Mouse (Mus musculus) gastrocnemius, adult 8-10 months (tissue): ENCODE measurements around the gene Plekhg2. TPM values are rescaled to one million over a fixed set of nuclear protein-coding genes. Genes with fewer than 3 reads are reported as not detected.
"Not testable (repeated sequence)": the region's sequence is repeated elsewhere in the genome, so short reads cannot be mapped to it uniquely, and the experiment has no call there.

ENCODE experiments used
- DNase-seq, 2 experiments: peaks; one replicate each; pipeline ENCODE4 v3.0.0; 2022; ENCODE audit warnings: low spot score in 2 of 2
- total RNA-seq, 4 experiments: library from RNA; stranded (reverse); gene quantifications; 2 replicates each; pipeline ENCODE4 v1.2.4; 2022

The Plekhg2 gene
- 1 to 10 TPM; 2.0 to 3.3 (median 2.6) TPM for total RNA-seq

- peak; percentile 95 to 97 for DNase-seq
Observed at GRCm38 (mm10) chr7:28372251-28373108, at the start of gene Plekhg2. Gene Plekhg2 (minus strand): TSS chr7:28372599.

DNA sequence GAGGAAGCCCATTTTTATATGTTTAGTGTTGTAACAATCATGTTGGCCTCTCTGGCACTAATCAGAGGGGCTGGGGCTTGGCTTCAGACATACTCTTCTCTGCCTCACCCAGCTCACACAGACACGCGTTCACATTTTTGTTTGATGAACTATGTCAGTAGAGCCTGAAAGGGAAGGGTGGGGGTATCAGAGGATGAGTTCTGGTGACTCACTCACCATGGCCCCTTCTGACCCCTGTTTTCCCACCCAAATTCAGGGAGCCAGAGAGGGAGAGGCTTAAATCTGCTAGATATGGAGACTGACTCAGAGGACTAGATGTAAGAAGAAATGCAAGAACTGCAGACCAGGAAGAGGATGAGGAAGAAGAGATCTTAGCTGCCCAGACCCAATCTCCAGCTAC lies 47.0 kb upstream of the Plekhg2 start:
- DNase-seq, result no peak

DNA sequence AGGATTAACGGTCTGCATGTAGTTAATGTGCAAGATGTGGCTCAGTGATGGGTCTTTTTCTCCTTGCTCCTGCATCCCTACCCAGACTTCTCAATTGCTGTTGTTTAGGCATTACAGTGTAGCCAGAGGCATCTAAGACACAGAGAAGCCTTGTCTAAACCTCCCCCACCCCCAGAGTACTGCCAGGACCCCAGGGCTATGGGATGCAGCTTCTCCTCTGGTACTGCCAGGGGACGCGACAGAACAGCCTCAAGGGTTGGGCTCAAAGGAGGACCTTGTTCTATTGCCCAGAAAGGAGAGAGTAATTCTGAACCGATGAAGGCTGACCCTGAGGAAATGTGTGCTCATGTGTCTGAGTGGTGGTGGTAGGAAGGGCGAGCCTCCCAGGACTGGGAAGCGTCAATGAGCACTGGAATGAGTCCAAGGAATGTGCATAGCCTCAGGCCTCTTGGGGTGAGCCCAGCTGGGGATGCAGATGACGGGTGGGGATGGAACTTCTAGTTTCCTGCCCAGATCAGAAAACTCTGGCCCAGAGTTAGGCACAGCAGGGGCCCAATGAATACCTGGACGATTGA lies 45.8 kb upstream of the Plekhg2 start:
- peak; percentile 47 to 63 for DNase-seq

DNA sequence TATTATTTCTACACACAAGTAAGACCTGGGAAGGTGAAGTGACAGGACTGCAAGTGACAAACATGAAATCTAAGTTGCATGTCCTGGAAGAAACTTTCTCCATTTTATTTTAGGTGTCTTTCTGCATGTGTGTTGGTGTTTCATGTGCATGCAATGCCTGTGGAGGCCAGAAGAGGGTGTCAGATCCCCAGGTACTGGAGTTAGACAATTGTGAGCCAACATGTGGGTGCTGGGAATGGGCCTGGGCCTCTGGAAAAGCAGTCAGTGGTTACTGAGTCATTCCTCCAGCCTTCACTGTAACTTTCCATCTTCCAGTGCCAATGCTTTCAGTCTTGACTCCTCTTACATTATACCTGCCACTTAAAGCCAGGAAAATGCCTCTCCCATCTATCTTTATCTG lies 45.0 kb upstream of the Plekhg2 start:
- no peak for DNase-seq

DNA sequence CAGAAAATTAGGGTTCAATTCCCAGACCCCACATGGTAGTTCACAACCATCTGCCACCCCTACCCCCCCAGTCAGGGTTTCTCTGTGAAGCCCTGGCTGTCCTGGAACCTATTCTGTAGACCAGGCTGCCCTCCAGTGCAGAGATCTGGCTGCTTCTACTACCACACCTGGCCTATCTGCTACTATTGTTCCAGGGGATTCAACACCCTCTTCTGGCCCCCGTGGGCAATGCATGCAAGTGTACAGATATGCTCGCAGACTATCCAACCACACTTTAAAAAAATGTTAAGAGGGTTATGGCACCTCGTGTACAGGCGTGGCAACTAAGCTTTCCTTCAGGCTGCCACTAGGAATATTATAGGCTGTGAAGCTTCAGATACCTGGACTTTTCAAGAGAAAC lies 40.4 kb upstream of the Plekhg2 start:
- DNase-seq, result no peak

- DNase-seq, result peak; percentile 63 to 69
Observed at GRCm38 (mm10) chr7:28410841-28411475, 38.6 kb upstream of the Plekhg2 start.

GRCm38 (mm10) chr7:28401942-28402341 lies 29.5 kb upstream of the Plekhg2 start:
- no peak for DNase-seq

GRCm38 (mm10) chr7:28401030-28401429 lies 28.6 kb upstream of the Plekhg2 start:
- no peak for DNase-seq

GRCm38 (mm10) chr7:28398696-28399340 lies 26.4 kb upstream of the Plekhg2 start:
- DNase-seq, result no peak

GRCm38 (mm10) chr7:28398000-28398399 lies 25.6 kb upstream of the Plekhg2 start:
- no peak for DNase-seq

DNA sequence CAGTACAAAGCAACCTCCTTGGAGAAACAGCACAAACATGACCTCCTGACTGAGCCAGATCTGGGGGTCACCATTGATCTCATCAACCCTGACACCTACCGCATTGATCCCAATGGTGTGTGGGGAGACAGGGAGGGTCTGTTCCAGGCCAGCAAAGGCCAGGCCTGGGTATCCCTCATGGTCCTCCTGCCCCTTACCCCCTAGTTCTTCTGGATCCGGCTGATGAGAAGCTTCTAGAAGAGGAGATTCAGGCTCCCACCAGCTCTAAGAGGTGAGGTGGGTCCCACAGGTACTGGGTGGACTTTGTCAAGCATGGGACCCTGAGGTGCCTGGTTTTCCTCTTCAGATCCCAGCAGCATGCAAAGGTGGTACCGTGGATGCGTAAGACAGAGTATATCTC lies 23.0 kb upstream of the Plekhg2 start:
- no peak for DNase-seq

DNA sequence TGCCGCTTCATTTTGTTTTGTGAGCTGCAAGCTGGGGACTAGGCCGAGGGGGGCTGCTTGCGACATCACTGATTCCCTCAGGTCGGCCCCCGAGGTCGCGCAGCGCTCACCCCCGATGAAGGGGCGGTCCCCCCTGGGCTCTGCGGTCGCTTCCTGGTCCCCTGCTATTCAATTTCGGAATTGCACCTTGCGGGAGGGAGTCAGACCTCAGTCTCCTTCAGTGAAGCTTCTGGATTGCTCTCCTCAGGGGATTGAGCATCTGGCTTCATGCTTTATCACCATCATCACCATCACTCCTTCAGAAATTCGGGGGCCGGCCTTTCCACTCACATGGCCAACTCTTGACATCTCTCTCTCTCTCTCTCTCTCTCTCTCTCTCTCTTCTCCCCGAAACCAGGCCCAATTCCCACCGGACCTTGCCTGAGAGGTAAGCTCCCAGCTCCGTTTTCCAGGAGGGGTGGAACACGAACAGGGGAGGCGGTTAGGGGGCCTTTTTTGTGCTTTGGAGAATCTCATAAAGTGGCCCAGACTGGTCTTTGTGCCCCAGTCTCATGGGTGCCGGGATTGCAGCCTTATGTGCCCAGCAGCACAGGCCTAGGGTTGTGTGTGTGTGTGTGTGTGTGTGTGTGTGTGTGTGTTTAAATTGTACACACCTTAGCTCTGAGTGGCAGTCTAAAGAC lies 21.0 kb upstream of the Plekhg2 start:
- DNase-seq, result no peak

DNA sequence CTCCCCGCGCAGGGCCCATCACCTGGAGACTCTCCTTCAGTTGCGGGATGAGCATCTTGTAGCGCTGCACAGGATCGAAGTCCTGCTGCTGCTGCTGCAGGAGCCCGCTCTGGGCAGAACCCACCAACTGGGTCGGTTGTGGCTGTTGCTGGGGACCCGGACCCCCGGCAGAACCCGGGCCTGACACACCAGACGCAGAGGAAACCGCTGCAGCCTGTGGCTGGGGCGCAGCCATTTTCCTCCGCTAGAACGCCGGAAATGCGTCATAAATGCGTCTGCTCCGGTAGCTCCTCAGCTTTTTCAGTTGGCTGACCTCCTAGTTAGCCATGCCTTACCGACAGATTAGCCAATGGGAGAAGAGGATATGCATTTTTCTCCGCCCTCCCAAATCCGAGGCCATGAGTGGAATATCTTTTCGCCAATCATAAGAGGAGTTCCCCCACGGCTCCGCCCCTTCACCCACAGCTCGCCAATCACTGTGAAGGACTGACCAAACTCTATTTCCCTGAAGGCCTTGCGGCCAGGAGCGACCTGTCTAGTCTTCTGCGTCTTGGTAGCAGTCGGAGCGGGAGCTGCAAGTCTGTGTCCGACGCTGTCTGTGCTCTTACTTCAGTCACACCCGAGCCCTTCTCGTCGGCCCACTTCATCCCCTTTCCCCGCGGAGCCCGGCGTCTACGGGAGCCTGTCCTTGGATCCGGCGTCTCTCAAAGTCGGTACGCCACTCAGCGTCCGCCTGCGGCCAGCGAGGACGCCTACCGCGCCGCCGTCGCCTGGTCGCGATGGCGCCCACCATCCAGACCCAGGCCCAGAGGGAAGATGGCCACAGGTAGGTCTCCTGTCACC lies 20.3 kb upstream of the Plekhg2 start, which contains the start of the genes Med29 and Paf1:
Med29 (minus strand) TSS at position 280 of the 843 bp plus-strand sequence.
Paf1 (plus strand) TSS at position 523 of the 843 bp plus-strand sequence.
- peak; percentile 96 to 97 for DNase-seq

DNA sequence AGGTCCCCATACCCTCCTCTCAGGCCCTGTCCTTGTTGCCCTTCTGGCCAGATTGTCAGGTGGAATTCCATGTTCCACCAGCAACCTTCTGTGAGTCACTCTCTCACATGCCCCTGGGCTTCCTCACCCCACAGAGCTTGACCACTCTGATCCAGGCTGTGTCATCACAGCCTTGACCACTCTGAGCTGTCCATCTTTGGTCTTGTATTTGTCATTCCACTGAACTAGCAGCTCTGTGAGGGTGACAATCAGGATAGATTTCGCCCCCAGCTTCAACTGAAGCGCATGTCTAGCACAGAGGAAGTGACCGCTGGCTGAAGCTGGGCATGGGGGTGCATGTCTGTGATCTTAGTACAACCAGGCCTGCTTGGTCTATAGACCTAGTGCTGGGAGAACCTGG lies 17.9 kb upstream of the Plekhg2 start:
- no peak for DNase-seq

DNA sequence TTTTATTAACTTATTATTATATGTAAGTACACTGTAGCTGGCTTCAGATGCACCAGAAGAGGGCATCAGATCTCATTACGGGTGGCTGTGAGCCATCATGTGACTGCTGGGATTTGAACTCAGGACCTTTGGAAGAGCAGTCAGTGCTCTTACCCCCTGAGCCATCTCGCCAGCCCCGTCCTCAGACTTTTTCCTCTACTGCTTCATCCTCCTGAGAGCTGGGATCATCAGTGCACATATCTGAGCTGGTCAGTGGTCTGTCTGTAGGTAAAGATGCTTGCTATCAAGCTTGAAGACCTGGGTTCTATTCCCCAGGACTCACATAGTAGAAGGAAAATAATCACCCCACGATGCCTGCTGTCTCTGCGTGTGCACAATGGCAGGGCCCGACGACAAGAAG lies 15.0 kb upstream of the Plekhg2 start:
- not testable (repeated sequence) for DNase-seq

DNA sequence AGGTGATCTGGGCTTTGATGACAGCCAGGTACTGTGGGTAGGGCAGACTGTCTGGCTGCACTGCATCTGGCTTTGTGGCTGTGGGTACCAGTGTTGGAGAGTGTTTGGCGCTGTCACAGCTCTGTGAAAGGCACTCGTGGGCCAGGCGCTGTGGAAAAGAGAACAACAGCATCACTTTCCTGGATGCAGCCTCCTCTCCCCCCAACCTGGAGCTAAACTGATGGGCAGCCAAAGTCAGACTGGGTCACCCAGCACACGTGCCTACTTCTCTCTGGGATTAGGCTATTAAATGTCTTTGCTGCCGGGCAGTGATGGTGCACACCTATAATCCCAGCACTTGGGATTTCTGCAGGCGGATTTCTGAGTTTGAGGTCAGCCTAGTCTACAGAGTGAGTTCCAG lies 14.5 kb upstream of the Plekhg2 start:
- DNase-seq, result not testable (repeated sequence)

- peak; percentile 76 to 81 for DNase-seq
Observed at GRCm38 (mm10) chr7:28386462-28386861, 14.1 kb upstream of the Plekhg2 start.

- no peak for DNase-seq
Observed at GRCm38 (mm10) chr7:28386007-28386406, 13.6 kb upstream of the Plekhg2 start.

- no peak for DNase-seq
Observed at GRCm38 (mm10) chr7:28385196-28385595, 12.8 kb upstream of the Plekhg2 start.

DNA sequence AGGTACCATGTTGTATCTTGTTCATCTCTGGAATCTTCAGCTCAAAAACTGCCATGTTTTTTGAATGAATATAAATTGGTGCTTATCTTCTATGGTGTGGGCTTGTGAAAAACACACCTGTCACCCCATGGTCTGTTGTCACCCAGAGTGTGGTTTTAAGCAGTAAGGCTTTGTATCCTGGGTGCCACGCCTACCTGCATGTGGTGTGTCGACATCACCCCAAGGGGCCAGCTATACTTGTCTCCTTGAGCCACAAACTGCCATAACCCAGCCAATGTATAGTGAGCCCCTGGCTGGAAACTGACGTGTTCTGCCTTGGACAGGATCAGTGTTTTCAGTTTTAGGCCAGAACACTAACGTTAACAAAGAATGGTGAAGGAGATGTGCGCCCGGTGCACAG lies 11.8 kb upstream of the Plekhg2 start:
- DNase-seq, result no peak
